Mouse (Mus musculus) bone marrow, adult 2 months (tissue): ENCODE results near the gene Nrxn1.

Source experiments
- CTCF ChIP-seq: fragments of 200-500 bp; IDR thresholded peaks from 2 replicates; pipeline ENCODE4 v1.5.1; 2011; ENCODE audit warnings: low read length, control low read depth; ENCODE audit not compliant: control insufficient read depth, insufficient read depth
- POLR2A ChIP-seq: fragments of 200-500 bp; IDR thresholded peaks from 2 replicates; pipeline ENCODE4 v1.6.1; 2011; ENCODE audit warnings: low read depth, mild to moderate bottlenecking, control low read depth, low read length, borderline replicate concordance; ENCODE audit not compliant: control insufficient read depth

GRCm38 (mm10) chr17:91090631-91091030, 2.2 kb downstream of the Nrxn1 start:
- TF ChIP-seq CTCF (no peak), POLR2A (no peak)
